Mouse (Mus musculus): Measurements from ENCODE around the gene Ctcfl. TPM values are rescaled to one million over a fixed set of nuclear protein-coding genes. Genes with fewer than 3 reads are reported as not detected.

The Ctcfl gene
- polyA plus RNA-seq, 1 experiment from 2014 or later = 0.25 TPM

- Histone ChIP-seq H3K9ac (replicated peaks) (no peak overlapping the region; the same call in 1 of the 2 replicates), H3K36me3 (replicated peaks; ENCODE audit: insufficient read depth, low read length) (no peaks in the 10 kb centered on the region), H3K27me3 (ENCODE audit: insufficient read depth, low read length) (no peaks in the 10 kb centered on the region), H3K4me3 (ENCODE audit: low read depth, low read length) (no peak overlapping the region), H3K27ac (ENCODE audit: low read depth) (peak overlapping the region; percentile 39; the same call in 1 of the 2 replicates), H3K9me3 (ENCODE audit: low read length) (no peaks in the 10 kb centered on the region), H3K4me1 (ENCODE audit: insufficient read depth) (peaks cover 61% of the 10 kb centered on the region), H3K4me2 (ENCODE audit: low read depth, low read length) (no peak overlapping the region)
- ATAC-seq (peak; percentile 16; the same call in 1 of the 2 replicates), DNase-seq (no peak)
- WGBS (ENCODE audit: insufficient replicate concordance) = 70% methylated on average over 18 of the region's 18 CpGs
- TF ChIP-seq EP300 (IDR thresholded peaks at IDR 0.05; ENCODE audit: low read depth) (no peak), CTCF (IDR thresholded peaks at IDR 0.05; ENCODE audit: low read depth) (0 out of 2 replicates have a peak, but pooled peaks have one; percentile 9)
Measured at GRCm38 (mm10) chr2:173044198-173044970, 74.9 kb downstream of the Ctcfl start.

Other genes starting within 250 kb of the Ctcfl start
- gene Bmp7, start 179.2 kb downstream of the Ctcfl start, polyA plus RNA-seq (2015; fragmentation: Nextera tagmentation; extraction: Ambion mirVana) = 0.32 and 0.49 TPM in 2 replicates
- 0.07 and 0.09 TPM in 2 replicates for gene Spo11, start 141.8 kb downstream of the Ctcfl start, polyA plus RNA-seq (2015; fragmentation: Nextera tagmentation; extraction: Ambion mirVana)
- 40.0 and 41.5 TPM in 2 replicates for gene Rae1, start 119.4 kb downstream of the Ctcfl start, polyA plus RNA-seq (2015; fragmentation: Nextera tagmentation; extraction: Ambion mirVana)
- gene Rbm38, start 99.0 kb downstream of the Ctcfl start, polyA plus RNA-seq (2015; fragmentation: Nextera tagmentation; extraction: Ambion mirVana) = 124 and 126 TPM in 2 replicates
- gene Pck1, start 33.5 kb upstream of the Ctcfl start, polyA plus RNA-seq (2015; fragmentation: Nextera tagmentation; extraction: Ambion mirVana) = 414 and 703 TPM in 2 replicates
- gene Zbp1, start 99.4 kb upstream of the Ctcfl start, polyA plus RNA-seq (2015; fragmentation: Nextera tagmentation; extraction: Ambion mirVana) = 4.9 and 6.7 TPM in 2 replicates
- 0.21 and 0.36 TPM in 2 replicates for gene Pmepa1, start 157.0 kb upstream of the Ctcfl start, polyA plus RNA-seq (2015; fragmentation: Nextera tagmentation; extraction: Ambion mirVana)

Data from liver, postnatal 0 days (tissue).